Mouse (Mus musculus) intestine, postnatal 0 days (tissue): ENCODE measurements around the gene Adar. TPM values are rescaled to one million over a fixed set of nuclear protein-coding genes. Genes with fewer than 3 reads are reported as not detected.

ENCODE experiments used
- ATAC-seq: fragments of 200-750 bp; cut with Nextera tagmentation; 2 replicates; pipeline ENCODE4 v1.8.0; 2017; ENCODE audit warnings: mild to moderate bottlenecking, moderate TSS enrichment, moderate library complexity
- H3K27ac ChIP-seq: fragments of 300-500 bp; sonication (generic); 2 replicates; pipeline ENCODE4 v1.5.1; 2014; ENCODE audit warnings: mild to moderate bottlenecking, low read depth, low read length, moderate library complexity
- H3K27me3 ChIP-seq: fragments of 300-500 bp; sonication (generic); replicated peaks from 2 replicates; pipeline ENCODE4 v1.6.1; 2014; ENCODE audit warnings: low read length, mixed read lengths; ENCODE audit not compliant: control insufficient read depth, insufficient read depth
- H3K36me3 ChIP-seq: fragments of 300-500 bp; sonication (generic); 2 replicates; pipeline ENCODE4 v1.6.1; 2014; ENCODE audit warnings: mild to moderate bottlenecking, moderate library complexity; ENCODE audit not compliant: control insufficient read depth, insufficient read depth
- H3K4me1 ChIP-seq: fragments of 300-500 bp; sonication (generic); replicated peaks from 2 replicates; pipeline ENCODE4 v1.6.1; 2014; ENCODE audit warnings: antibody characterized with exemption, low read length, mixed read lengths; ENCODE audit not compliant: control insufficient read depth, insufficient read depth
- H3K4me2 ChIP-seq: fragments of 300-500 bp; sonication (generic); replicated peaks from 2 replicates; pipeline ENCODE4 v1.6.1; 2014; ENCODE audit warnings: low read depth, mild to moderate bottlenecking, moderate library complexity
- H3K4me3 ChIP-seq: fragments of 300-500 bp; sonication (generic); 2 replicates; pipeline ENCODE4 v1.5.1; 2014; ENCODE audit warnings: low read depth, low read length
- H3K9ac ChIP-seq: fragments of 300-500 bp; sonication (generic); 2 replicates; pipeline ENCODE4 v1.6.1; 2014; ENCODE audit warnings: mild to moderate bottlenecking, low read depth, low read length
- H3K9me3 ChIP-seq: fragments of 300-500 bp; sonication (generic); 2 replicates; pipeline ENCODE4 v1.6.1; 2016; ENCODE audit warnings: mixed run types; ENCODE audit not compliant: control insufficient read depth
- CTCF ChIP-seq: sonication (generic); IDR thresholded peaks from 2 replicates; pipeline ENCODE4 v1.5.1; 2016; ENCODE audit warnings: low read depth, mild to moderate bottlenecking, control low read depth, antibody characterized with exemption, moderate library complexity
- WGBS: fragments of 180-500 bp; shearing (Covaris S2); extraction: QIAGEN DNeasy Blood & Tissue Kit; methylation state at CpG from one replicate; pipeline ENCODE4 v1.1.7; 2014; 5-methylcytosine and 5-hydroxymethylcytosine counted together
- polyA plus RNA-seq: library from polyadenylated mRNA; unstranded; fragments of >200 nt; fragmentation: Nextera tagmentation; extraction: Ambion mirVana; gene quantifications from 2 replicates; pipeline ENCODE4 v1.2.1, GENCODE M21; 2015

The Adar gene
- polyA plus RNA-seq, 1 experiment from 2014 or later = 10.3 TPM

DNA sequence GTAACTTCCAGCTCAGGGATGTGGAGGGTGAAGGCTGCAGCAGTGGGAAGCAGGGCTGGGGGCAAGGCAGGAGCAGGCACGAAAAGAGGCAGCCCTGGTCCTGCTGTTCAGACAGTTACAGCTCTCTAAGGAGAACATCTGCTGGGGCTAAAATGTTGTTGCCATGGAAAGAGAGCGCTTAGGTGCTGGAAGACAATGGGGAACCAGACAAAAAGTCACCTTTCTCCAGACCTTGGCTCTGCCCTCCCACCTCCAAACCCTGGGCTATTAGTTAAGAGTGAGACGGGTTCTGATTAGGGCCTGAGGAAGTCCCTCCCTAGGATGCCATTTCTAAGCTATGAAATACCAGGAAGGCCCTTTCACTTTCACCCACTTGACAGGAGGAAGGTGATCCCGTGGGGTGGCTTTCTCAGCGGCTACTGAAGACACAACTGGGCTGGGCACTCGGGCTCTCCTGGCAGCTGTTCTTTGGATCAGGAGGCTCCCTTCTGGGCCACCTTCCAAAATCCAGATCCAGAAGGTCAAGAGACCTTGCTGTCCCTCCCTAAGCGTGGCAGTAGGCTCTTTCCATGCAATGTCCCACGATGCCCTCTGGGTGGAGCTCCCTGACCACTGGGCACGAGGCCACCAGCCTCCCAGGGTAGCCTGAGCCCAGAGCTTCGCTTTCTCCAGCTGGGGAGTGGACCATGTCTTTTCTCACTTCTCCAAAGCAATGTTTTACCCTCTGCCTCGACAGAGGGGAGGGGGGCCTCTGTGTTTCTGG lies 70.3 kb downstream of the Adar start:
- Histone ChIP-seq H3K4me3 (no peak overlapping the region), H3K4me2 (peak overlapping the region; percentile 51), H3K9ac (no peak overlapping the region), H3K4me1 (no peaks in the 10 kb centered on the region), H3K36me3 (peaks cover 35% of the 10 kb centered on the region), H3K27ac (no peak overlapping the region), H3K27me3 (no peaks in the 10 kb centered on the region), H3K9me3 (no peaks in the 10 kb centered on the region)
- 14% methylated on average over 11 of the region's 11 CpGs for WGBS
- peak; percentile 55 for ATAC-seq
- peak; percentile 97 for TF ChIP-seq CTCF

GRCm38 (mm10) chr3:89786275-89786674 lies 71.5 kb downstream of the Adar start:
- TF ChIP-seq CTCF = no peak
- peaks cover 24% of the 10 kb centered on the region for H3K36me3 ChIP-seq
- H3K4me1 ChIP-seq = no peaks in the 10 kb centered on the region
- 87% methylated on average over 6 of the region's 6 CpGs for WGBS
- no peak overlapping the region for H3K9ac ChIP-seq
- no peaks in the 10 kb centered on the region for H3K27me3 ChIP-seq
- H3K4me3 ChIP-seq = no peak overlapping the region
- no peaks in the 10 kb centered on the region for H3K9me3 ChIP-seq
- ATAC-seq = no peak
- no peak overlapping the region for H3K4me2 ChIP-seq
- H3K27ac ChIP-seq = no peak overlapping the region

GRCm38 (mm10) chr3:89788680-89789352 lies 74.0 kb downstream of the Adar start:
- Histone ChIP-seq H3K4me2 (no peak overlapping the region), H3K4me1 (no peaks in the 10 kb centered on the region), H3K4me3 (no peak overlapping the region), H3K27me3 (no peaks in the 10 kb centered on the region), H3K9ac (no peak overlapping the region), H3K36me3 (no peaks in the 10 kb centered on the region), H3K9me3 (no peaks in the 10 kb centered on the region), H3K27ac (no peak overlapping the region)
- TF ChIP-seq CTCF = peak; percentile 30; the same call in 1 of the 2 replicates
- WGBS = 77% methylated on average over 16 of the region's 16 CpGs
- ATAC-seq = no peak

GRCm38 (mm10) chr3:89794616-89795015 lies 79.8 kb downstream of the Adar start:
- H3K9me3 ChIP-seq = no peaks in the 10 kb centered on the region
- H3K4me2 ChIP-seq = no peak overlapping the region
- 0 out of 2 replicates have a peak, but pooled peaks have one; percentile 14 for TF ChIP-seq CTCF
- no peak overlapping the region for H3K9ac ChIP-seq
- no peak overlapping the region for H3K4me3 ChIP-seq
- WGBS = 65% methylated on average over 2 of the region's 2 CpGs
- no peak overlapping the region for H3K27ac ChIP-seq
- H3K27me3 ChIP-seq = no peaks in the 10 kb centered on the region
- no peak for ATAC-seq
- no peaks in the 10 kb centered on the region for H3K36me3 ChIP-seq
- no peaks in the 10 kb centered on the region for H3K4me1 ChIP-seq

- Histone ChIP-seq H3K9ac (no peak overlapping the region), H3K4me2 (no peak overlapping the region), H3K27ac (no peak overlapping the region), H3K4me3 (no peak overlapping the region), H3K4me1 (no peaks in the 10 kb centered on the region), H3K27me3 (no peaks in the 10 kb centered on the region), H3K36me3 (no peaks in the 10 kb centered on the region), H3K9me3 (no peaks in the 10 kb centered on the region)
- 63% methylated on average over 5 of the region's 5 CpGs for WGBS
- ATAC-seq = no peak
- peak; percentile 54 for TF ChIP-seq CTCF
Measured at GRCm38 (mm10) chr3:89795746-89796145, 80.9 kb downstream of the Adar start.

DNA sequence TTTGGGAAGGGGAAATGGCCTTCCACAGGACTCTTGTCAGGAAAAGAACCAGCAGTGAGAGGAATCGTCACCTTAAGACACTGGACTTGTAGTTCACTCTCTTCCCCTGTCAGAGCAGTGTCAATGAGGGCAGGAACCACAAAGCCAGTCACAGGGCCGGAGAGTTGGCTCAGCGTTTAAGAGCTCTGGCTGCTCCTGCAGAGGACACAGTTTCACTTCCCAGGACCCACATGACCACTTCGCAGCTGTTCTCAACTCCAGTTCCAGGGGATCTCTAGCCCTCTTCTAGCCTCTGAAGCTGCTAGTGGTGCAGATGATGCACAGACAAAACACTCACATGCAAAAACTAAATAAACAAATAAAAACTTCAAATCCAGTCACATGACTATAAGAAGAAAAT lies 81.5 kb downstream of the Adar start:
- Histone ChIP-seq H3K4me2 (no peak overlapping the region), H3K27ac (no peak overlapping the region), H3K4me1 (no peaks in the 10 kb centered on the region), H3K36me3 (no peaks in the 10 kb centered on the region), H3K4me3 (no peak overlapping the region), H3K9ac (no peak overlapping the region), H3K9me3 (no peaks in the 10 kb centered on the region), H3K27me3 (no peaks in the 10 kb centered on the region)
- WGBS = 38% methylated on average over 4 of the region's 4 CpGs
- no peak for ATAC-seq
- TF ChIP-seq CTCF = no peak
